Mouse (Mus musculus) bone marrow macrophage, adult 2 months (primary cell): Measurements from ENCODE around the gene Cpsf7.

ENCODE experiments used
- CTCF ChIP-seq: IDR thresholded peaks from 2 replicates; pipeline ENCODE4 v1.5.1; 2012; ENCODE audit warnings: low read depth, mild to moderate bottlenecking, low read length, moderate library complexity
- POLR2A ChIP-seq: IDR thresholded peaks from 2 replicates; pipeline ENCODE4 v1.6.1; 2012; ENCODE audit warnings: mild to moderate bottlenecking, low read depth, low read length, borderline replicate concordance

DNA sequence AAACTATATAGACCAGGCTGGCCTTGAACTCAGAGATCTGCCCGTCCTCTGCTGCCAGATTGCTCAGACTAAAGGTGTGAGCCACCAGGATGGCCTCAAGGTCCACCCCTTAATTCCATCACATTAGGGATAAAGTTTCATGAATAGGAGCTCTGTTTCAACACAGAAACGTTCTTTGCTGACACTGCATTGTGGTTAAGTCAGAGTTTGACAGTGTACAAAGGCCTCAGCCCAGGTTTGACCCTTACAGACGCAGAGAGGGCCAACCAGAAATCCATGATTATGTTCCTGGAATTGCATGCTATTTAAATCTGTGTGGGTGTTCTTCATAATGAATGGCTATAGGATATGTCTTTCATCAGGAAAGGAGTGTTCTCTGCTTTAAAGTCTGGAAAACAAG is 65.2 kb downstream of the Cpsf7 start:
- TF ChIP-seq POLR2A, result no peak
- no peak for TF ChIP-seq CTCF
